Mouse (Mus musculus): ENCODE measurements at regions not wholly inside any gene's neighbourhood (a gene's known extent, or its start where the extent isn't known, plus 50 kb on each side); places are given as distances from the start of the nearest gene placed in this dataset.

- peak overlapping the region; percentile 66; the same call in 1 of the 2 replicates for H3K4me3 ChIP-seq (ENCODE audit: insufficient read depth, low read length)
- H3K27ac ChIP-seq (ENCODE audit: insufficient read depth, low read length) = 0 out of 2 replicates have a peak overlapping the region, but pooled peaks have one; percentile 93
- TF ChIP-seq POLR2A (IDR thresholded peaks at IDR 0.05; ENCODE audit: extremely low read depth, insufficient read depth, low read length) = no peak
- no peak for TF ChIP-seq CTCF (IDR thresholded peaks at IDR 0.05; ENCODE audit: extremely low read depth, insufficient read depth, low read length)
These were observed 64.9 kb upstream of the Cep78 start for GRCm38 (mm10) chr19:16049646-16050045.

GRCm38 (mm10) chr19:16046977-16047376, 62.2 kb upstream of the Cep78 start:
- TF ChIP-seq CTCF (IDR thresholded peaks at IDR 0.05; ENCODE audit: extremely low read depth, insufficient read depth, low read length) (no peak), POLR2A (IDR thresholded peaks at IDR 0.05; ENCODE audit: extremely low read depth, insufficient read depth, low read length) (no peak)
- peaks cover 2% of the 10 kb centered on the region; the same call in 1 of the 2 replicates for H3K4me1 ChIP-seq (ENCODE audit: control insufficient read depth, insufficient read depth, low read length)
- H3K4me3 ChIP-seq (ENCODE audit: insufficient read depth, low read length) = no peak overlapping the region
- H3K27ac ChIP-seq (ENCODE audit: insufficient read depth, low read length) = no peak overlapping the region

More at GRCm38 (mm10) chr19:16049646-16050045, 64.9 kb upstream of the Cep78 start:
- peaks cover 2% of the 10 kb centered on the region; the same call in 1 of the 2 replicates for H3K4me1 ChIP-seq (ENCODE audit: control insufficient read depth, insufficient read depth, low read length)

GRCm38 (mm10) chr19:16045261-16045660, 60.5 kb upstream of the Cep78 start:
- Histone ChIP-seq H3K4me3 (ENCODE audit: insufficient read depth, low read length) (no peak overlapping the region), H3K4me1 (ENCODE audit: control insufficient read depth, insufficient read depth, low read length) (no peaks in the 10 kb centered on the region), H3K27ac (ENCODE audit: insufficient read depth, low read length) (no peak overlapping the region)
- TF ChIP-seq POLR2A (IDR thresholded peaks at IDR 0.05; ENCODE audit: extremely low read depth, insufficient read depth, low read length) (no peak), CTCF (IDR thresholded peaks at IDR 0.05; ENCODE audit: extremely low read depth, insufficient read depth, low read length) (no peak)

- TF ChIP-seq POLR2A (IDR thresholded peaks at IDR 0.05; ENCODE audit: extremely low read depth, insufficient read depth, low read length) (no peak), CTCF (IDR thresholded peaks at IDR 0.05; ENCODE audit: extremely low read depth, insufficient read depth, low read length) (no peak)
- Histone ChIP-seq H3K27ac (ENCODE audit: insufficient read depth, low read length) (no peak overlapping the region), H3K4me1 (ENCODE audit: control insufficient read depth, insufficient read depth, low read length) (no peaks in the 10 kb centered on the region), H3K4me3 (ENCODE audit: insufficient read depth, low read length) (no peak overlapping the region)
These were observed 59.4 kb upstream of the Cep78 start for GRCm38 (mm10) chr19:16044169-16044568.

- TF ChIP-seq CTCF (IDR thresholded peaks at IDR 0.05; ENCODE audit: extremely low read depth, insufficient read depth, low read length) (no peak), POLR2A (IDR thresholded peaks at IDR 0.05; ENCODE audit: extremely low read depth, insufficient read depth, low read length) (no peak)
- no peak overlapping the region for H3K27ac ChIP-seq (ENCODE audit: insufficient read depth, low read length)
- no peaks in the 10 kb centered on the region for H3K4me1 ChIP-seq (ENCODE audit: control insufficient read depth, insufficient read depth, low read length)
- H3K4me3 ChIP-seq (ENCODE audit: insufficient read depth, low read length) = no peak overlapping the region
These were observed 58.2 kb upstream of the Cep78 start for GRCm38 (mm10) chr19:16043007-16043406.

- Histone ChIP-seq H3K4me3 (ENCODE audit: insufficient read depth, low read length) (no peak overlapping the region), H3K4me1 (ENCODE audit: control insufficient read depth, insufficient read depth, low read length) (no peaks in the 10 kb centered on the region), H3K27ac (ENCODE audit: insufficient read depth, low read length) (no peak overlapping the region)
- TF ChIP-seq POLR2A (IDR thresholded peaks at IDR 0.05; ENCODE audit: extremely low read depth, insufficient read depth, low read length) (no peak), CTCF (IDR thresholded peaks at IDR 0.05; ENCODE audit: extremely low read depth, insufficient read depth, low read length) (no peak)
These were observed 57.1 kb upstream of the Cep78 start for GRCm38 (mm10) chr19:16041891-16042290.

- no peak for TF ChIP-seq POLR2A (IDR thresholded peaks at IDR 0.05; ENCODE audit: extremely low read depth, insufficient read depth, low read length)
- TF ChIP-seq CTCF (IDR thresholded peaks at IDR 0.05; ENCODE audit: extremely low read depth, insufficient read depth, low read length) = no peak
- Histone ChIP-seq H3K4me3 (ENCODE audit: insufficient read depth, low read length) (no peak overlapping the region), H3K27ac (ENCODE audit: insufficient read depth, low read length) (no peak overlapping the region), H3K4me1 (ENCODE audit: control insufficient read depth, insufficient read depth, low read length) (no peaks in the 10 kb centered on the region)
These were observed 53.0 kb upstream of the Cep78 start for GRCm38 (mm10) chr19:16037806-16038205.

Data from cortical plate, adult 2 months (tissue).